Mouse (Mus musculus) large intestine, adult 2 months (tissue): ENCODE data around the gene Adam10. TPM values are rescaled to one million over a fixed set of nuclear protein-coding genes. Genes with fewer than 3 reads are reported as not detected.

Source experiments
- DNase-seq: peaks from one replicate; pipeline ENCODE4 v3.0.0-alpha.2; 2012; ENCODE audit warnings: low read depth, low spot score
- WGBS: fragments of 180-500 bp; shearing (Covaris S2); methylation state at CpG from one replicate; pipeline ENCODE4 v1.1.7; 2018; 5-methylcytosine and 5-hydroxymethylcytosine counted together
- polyA plus RNA-seq: library from polyadenylated mRNA; depleted of rRNA; stranded (reverse); fragments of >200 nt; gene quantifications from 2 replicates; pipeline ENCODE4 v1.2.3, GENCODE M21; 2012

Gene Adam10
- polyA plus RNA-seq, 1 experiment = 12.9 TPM

DNA sequence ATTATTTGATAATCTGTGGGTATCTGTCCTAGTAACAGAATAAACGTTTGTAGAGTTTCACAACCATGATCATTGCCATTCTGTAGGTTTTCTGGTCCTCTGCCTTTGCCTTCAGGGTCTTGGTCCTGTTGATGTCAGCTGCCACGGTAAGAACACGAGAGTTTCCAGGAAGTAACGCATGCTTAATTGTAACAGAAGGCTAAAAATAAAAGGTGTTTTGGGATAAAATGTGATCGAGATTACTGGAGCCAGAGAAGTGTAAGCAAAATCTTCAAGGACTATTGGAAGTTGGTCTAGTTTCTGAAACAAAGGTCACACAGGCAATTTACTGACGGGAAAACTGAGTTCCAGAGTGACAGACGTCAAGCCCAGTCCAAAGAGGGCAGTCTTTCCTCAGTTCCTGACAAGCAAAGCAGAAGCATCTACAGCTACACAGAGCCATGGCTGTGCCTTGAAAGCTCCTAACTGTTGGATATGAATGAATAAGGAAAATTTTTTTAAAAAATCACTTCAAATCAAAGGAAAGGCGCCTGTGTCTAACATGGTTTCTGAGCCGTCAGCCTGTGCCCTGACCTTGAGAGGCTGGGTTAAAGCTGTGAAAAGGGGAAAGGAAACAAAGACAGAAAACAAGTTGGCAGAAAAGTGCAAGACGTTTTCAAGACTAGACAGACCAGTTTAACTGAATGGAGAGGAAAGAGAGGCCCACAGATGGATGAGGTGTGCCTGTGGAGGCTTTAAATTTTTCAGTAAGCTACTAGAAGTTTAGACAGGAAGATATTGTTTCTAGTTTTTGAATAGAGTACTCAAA, 6.8 kb upstream of the Adam10 start:
- WGBS = 20% methylated on average over 10 of the region's 10 CpGs
- DNase-seq = no peak

DNA sequence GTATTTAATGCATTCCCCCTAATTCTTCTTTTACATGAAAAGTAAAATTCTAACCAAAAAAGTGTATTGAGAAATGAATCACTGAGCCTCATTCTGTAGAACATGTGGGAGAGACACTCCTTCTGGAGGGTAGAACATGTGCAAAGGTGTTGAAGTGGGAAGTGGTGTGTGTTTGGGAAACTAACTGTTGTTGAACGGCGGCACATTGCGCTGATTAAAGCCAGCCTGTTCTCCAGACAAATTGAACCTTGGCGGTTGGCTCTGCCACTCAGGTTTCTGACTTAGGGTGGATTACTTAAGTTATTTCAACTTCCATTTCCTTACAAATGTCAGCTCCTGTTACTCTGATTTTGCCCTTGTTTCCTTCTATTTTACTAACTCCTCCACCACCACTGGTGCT, 5.1 kb upstream of the Adam10 start:
- DNase-seq = no peak
- 94% methylated on average over 4 of the region's 4 CpGs for WGBS

DNA sequence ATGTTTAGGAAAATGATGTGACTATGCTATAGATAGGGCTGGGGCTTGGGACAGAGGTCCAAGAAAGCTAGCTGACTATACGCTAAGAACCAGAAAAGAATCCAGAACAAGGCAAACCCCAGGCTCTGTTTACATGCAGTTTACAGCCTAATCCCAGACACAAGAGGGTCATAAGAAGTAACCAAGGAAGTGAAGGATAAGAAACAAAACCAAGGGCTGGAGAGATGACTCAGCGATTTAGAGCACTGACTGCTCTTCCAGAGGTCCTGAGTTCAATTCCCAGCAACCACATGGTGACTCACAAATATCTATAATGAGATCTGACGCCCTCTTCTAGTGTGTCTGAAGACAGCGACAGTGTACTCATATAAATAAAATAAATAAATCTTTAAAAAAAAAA, 3.7 kb upstream of the Adam10 start:
- WGBS = 69% methylated on average over 4 of the region's 4 CpGs
- no peak for DNase-seq

DNA sequence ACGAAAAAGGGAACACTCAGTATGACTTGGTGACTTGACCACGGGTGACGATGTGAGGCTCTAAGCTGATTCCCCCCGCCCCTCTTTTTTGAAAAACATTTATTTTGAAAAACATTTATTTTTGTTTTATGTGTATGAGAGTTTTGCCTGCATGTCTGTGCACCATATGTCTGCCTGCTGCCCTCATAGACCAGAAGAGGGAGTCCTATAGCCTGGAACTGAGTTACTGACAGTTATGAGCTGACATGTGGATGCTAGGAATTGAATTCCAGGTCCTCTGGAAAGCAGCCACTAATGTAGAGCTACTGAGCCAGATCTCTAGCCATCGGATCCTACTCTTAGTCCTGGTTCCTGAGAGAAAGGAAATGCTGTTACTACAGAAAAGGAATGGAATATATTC, 2.8 kb upstream of the Adam10 start:
- WGBS = 91% methylated on average over 5 of the region's 5 CpGs

DNA sequence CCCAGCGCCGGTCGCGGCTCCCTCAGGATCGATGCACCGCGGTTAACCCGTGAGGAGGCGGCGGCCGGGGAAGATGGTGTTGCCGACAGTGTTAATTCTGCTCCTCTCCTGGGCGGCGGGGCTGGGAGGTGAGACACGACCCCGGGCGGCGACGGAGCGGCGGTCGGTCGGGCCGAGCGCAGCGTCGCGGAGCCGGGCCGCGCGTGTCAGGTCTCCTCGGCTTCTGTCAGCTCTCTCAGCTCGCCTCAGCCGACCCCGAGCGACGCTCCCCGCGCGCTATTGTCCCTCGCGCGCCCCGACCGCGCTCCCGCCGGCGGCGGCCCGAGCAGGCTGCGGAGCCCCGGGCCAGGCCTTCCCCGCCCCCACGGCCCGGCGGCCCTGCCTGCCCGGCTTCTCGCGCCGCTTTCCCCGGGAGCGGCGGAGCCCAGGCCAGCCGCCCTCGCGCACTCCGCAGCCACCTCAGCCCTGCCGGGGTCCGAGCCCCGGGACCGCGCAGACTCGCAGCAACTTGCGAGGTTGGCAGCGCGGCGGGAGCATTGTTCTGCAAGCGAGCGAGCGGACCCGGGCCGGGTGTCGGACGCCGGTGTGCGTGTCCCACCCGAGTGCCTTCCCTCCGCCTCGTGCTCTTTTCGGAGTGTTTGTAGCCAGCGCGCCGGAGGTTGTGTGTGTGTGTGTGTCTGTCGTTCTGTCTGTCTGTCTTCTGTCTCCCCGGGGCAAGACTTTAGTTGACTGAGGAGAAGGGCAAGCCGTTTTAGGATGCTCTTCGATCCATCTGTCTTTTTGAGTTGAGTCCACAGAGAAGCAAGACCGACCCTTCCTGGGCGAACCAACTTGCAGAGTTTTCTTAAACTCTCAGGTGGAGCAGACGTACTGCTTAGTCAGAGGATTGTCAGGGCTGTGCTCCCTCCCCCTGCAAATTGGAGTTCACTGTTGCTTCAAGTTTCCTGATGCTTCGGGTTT, 615 bp downstream of the Adam10 start:
- under 1% methylated on average over 103 of the region's 103 CpGs for WGBS
- DNase-seq = no peak

More for the DNA sequence above, 2.8 kb upstream of the Adam10 start:
- no peak for DNase-seq

DNA sequence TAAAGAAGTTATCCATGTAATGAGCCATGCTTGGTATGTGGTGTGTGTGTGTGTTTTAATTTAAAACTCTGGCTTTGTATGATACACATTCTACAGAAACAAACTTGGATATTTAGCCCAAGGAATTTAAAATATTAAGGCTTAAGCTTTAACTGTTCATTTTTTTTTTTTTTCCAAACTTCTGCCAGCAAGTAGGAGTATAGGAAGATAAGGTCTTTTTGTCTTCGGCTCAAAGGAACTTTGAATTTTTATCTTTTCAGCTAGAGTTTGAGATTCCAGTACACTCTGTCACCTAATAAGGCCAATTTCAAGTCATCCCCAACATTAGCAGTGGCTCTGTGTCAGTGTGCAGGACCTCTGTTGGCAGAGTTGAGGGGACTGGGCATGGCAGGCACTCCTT, 3.4 kb downstream of the Adam10 start:
- no peak for DNase-seq
- WGBS = 75% methylated on average over 1 of the region's 1 CpGs

DNA sequence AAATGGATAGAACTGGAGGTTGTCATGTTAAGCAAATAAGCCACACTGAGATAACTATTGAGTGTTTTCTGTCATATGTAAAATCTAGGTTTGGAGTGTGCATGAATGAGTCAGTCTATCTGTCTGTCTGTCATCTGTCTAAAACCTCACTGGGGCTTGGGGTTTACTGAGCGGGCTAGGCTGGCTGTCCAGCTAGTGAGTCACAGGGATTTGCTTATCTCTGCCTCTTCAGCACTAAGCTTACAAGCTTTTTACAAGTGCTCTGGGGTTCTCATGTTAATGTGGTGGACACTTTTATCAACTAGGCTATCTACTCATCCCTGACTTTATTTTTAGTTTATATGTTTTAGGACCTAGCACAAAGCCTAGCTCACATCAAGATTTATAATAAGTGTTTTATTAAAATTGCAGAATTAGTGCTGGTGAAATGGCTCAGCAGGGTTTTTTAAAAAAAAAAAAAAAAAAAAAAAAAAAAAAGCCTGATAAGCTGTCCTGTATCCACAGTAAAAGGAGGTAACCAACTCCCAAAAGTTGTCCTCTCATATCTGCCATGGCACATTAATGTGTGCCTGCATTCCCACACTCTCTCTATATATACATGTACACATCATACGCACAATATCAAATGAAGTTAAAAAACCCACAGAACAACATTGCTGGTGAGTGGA, 9.6 kb downstream of the Adam10 start:
- no peak for DNase-seq
- WGBS = 73% methylated on average over 2 of the region's 2 CpGs

DNA sequence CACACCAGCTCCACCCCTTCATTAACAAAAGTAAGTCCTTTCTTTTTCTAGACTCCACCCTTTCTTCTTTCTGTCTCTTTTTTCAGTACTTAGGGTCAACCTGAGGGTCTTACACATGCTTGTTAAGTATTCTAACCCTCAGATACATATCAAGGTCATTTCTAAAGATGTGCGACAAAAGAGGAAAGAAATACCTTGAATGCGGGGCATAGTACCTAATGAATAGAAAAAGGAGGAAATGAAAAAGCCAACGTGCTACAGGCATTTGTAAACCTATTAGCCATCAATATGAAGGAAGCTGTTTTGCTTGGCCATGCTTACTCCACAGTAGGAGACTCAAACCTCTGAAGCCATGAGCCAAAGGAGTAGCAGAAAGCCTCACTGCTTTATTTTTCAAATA, 11.1 kb downstream of the Adam10 start:
- no peak for DNase-seq

DNA sequence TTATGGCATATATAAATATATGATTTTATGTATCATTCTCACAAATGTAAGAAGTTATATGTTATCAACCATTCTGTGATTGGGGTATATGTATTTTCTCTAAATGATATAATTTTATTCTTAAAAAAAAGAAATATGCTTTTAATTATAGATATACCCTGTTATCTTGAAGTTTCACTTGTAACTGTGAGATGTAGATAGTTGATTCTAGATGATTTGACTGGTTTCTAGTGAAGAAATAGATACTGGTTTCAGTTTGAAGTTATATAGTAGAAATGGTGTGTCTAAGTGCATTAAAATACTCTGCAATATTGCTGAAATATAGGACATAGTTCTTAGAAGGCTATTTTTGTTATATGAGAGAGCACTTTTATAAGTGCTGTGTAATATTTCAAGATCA, 11.8 kb downstream of the Adam10 start:
- DNase-seq = no peak

More for the DNA sequence above, 11.1 kb downstream of the Adam10 start:
- 74% methylated on average over 3 of the region's 3 CpGs for WGBS

DNA sequence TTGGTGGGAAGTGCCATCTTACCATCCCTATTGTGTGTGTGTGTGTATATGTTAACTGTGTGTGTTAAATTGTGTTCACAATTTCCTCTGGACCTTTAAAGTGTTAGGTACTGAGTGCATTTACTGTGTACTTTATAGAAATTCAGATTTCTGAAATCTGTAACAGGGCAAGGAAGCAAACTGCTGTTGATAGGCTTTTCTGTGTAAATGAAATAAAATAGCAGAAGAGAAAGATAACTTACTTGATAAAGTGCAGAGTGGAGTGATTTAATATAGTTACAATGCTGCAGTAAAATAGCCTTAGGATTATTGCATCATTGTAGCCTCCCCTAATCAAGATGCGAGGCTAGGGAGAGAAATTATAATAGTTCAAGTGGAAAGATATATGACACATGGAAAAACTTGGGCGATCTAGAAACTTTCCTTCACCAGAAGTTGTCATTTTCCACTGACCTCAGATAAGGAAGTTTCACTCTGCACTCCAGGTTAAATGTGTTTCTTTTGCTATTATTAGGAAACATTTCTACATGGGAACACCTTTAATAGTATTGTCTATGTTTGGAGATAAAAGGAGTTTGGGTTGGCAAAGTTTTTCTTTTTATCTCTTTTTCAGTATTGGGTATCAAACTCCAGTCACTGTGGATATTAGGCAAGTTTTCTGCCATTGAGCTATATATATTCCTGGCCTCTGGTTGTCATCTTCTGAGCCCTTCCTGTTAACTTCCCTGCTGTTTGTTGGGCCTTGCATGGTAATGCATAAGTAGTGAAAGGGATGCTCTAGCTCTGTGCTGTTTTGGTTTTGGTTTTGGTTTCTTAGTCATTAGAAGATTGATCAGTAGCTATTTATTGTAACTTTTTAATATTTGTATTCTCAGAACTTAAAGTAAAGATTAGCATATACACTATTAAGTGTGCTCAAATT, 13.2 kb downstream of the Adam10 start:
- WGBS = 43% methylated on average over 2 of the region's 2 CpGs
- no peak for DNase-seq

DNA sequence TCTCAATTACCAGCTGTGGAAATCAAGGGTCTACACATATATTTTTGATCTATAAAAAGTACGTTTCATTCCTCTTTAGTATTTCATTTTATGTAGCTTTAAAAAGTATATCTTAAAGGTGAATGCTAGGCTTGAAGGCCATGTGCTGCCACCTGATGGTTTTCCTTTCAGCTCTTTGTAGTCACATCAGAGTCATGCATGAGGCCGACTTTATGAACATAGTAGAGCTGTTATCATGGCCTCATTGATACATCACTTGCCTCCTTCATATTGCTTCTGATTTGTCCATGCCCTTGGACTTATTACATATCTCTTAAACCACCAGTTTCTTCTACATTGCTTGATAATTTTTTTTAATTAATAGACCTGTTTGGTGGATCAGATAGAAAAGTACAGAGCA, 16.9 kb downstream of the Adam10 start:
- DNase-seq = no peak
- WGBS = 79% methylated on average over 2 of the region's 2 CpGs

DNA sequence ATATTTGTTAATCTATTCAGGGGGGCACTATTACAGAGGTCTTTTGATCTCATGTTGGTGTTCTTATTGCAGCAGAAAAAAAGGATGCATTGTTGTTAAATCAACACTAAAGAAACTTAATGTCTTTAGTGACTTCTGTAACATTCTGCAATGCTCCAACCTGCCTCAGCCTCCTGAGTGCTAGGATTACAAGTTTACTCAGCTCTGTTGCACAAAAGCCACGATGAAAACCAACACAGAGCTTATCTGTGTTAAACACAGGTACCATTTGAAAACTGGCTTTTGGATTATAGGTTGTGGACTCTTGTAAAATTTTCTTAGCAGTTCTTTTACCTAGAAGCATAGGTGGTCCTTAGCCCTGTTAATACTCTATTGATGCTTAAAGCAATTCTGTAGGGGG, 19.3 kb downstream of the Adam10 start:
- DNase-seq = no peak
- WGBS = 49% methylated on average over 1 of the region's 1 CpGs

DNA sequence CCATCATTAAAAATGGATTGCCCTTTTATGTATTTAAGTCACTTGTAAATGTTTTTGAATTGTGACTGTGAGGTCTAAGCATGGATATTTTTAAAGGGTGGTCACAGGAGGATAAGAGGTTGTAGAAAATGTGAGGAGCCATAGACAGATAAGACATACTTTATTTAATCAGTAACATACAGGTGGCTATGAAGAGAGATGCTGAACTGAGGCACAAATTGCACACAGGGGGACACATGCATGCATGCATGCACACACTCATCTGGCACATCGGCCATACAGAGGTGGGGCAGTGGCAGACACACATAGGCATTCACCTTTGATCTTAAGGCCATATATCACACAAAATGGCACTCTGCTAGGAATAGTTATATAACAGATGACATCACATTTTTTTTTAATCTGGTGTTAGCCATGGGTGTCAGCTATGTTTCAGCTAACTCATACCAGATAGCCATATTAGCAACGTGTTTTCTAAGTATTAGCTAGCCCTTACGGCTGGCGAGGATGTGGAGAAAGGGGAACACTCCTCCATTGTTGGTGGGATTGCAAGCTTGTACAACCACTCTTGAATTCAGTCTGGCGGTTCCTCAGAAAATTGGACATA, 24.9 kb downstream of the Adam10 start:
- WGBS = 82% methylated on average over 5 of the region's 5 CpGs
- DNase-seq = no peak

DNA sequence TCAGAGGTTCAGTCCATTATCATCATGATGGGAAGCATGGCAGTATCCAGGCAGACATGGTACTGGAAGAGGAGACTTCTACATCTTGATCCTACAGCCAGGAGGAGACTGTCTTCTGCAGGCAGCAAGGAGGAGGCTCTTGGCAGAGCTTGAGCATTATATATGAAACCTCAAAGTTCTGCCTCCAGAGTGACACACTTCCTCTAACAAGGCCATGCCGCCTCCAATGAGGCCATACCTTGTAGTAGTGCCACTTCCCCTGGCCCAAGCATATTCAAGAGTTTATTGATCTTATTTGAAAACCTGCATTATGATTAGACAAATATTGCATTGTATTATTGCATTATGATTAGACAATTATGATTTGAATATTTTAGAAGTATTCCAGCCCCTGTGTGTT, 27.6 kb downstream of the Adam10 start:
- DNase-seq = no peak
- WGBS = 93% methylated on average over 1 of the region's 1 CpGs

DNA sequence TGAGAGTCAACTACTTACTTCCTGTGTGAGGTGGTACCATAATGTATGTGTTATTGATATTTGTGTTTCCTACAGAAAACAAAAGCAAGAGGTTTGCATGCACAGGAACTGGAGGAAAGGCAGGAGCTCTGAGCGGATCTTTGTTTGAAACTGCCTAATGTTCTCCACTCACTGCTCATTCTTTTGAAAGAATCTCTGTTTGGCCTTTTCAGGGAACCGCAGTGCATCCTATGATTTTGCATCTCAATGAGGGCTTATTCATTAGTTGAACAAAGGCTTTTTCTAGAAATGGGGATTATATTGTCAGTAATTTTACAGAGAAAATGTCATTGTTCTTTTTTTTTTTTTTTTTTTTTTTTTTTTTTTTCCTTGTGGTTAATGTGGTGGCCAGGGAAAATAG, 50.7 kb downstream of the Adam10 start:
- DNase-seq = no peak
- 93% methylated on average over 2 of the region's 2 CpGs for WGBS

DNA sequence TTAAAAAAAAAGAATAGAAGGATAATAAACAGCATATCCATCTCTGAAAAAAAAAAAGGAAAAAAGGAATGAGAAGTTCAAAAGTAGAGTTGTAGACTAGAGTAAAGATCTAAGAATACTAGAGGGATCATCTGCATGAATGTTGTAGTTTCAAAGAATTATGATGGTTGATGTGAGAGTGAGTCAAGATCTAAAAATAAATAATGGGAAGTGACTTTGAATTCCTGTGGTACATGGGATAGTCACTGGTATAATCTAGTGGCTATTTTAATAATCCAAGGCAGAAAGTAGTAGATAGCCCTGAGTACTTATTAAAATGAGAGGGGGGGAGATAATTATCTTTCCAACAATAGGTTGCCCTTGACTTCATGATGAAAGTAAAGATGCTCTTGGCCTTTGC, 52.3 kb downstream of the Adam10 start:
- no peak for DNase-seq

DNA sequence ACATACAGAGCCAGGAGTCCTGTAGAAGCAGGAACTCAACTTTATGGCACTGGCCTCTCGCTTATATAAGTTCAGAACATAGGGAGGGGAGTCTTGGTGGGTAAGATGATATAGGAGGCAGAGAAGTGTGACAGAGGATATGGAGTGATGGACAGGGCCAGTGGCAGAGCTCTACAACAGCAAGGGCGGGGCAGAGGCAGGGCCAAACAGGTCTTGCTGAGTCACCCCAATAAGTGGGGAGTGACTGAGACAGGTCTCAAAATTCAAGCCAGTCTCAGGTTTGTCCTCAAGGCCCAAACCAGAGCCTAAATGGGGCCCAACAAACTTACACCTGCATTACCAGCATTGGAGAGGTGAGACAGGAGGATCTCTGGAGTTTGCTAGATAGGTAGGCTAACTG, 54.4 kb downstream of the Adam10 start:
- no peak for DNase-seq
- 93% methylated on average over 2 of the region's 2 CpGs for WGBS

DNA sequence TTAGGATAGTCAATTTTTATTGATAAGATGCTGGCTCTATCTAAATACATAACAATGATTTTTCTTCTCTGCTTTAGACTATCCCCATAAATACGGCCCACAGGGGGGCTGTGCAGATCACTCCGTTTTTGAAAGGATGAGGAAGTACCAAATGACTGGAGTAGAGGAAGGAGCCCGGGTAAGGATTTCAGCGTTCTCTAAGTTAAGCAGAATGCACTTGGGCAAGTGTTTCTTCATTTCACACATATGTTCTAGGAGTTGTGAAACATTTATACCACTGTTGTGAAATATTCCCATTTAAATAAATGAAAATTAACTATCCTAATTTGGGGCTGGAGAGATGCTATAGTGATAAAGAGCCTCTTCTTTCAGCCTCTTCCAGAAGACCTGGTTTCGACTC, 61.2 kb downstream of the Adam10 start:
- 86% methylated on average over 5 of the region's 5 CpGs for WGBS
- no peak for DNase-seq
